31 mouse cellular contexts compared by ENCODE assay signal in the genomic region with DNA sequence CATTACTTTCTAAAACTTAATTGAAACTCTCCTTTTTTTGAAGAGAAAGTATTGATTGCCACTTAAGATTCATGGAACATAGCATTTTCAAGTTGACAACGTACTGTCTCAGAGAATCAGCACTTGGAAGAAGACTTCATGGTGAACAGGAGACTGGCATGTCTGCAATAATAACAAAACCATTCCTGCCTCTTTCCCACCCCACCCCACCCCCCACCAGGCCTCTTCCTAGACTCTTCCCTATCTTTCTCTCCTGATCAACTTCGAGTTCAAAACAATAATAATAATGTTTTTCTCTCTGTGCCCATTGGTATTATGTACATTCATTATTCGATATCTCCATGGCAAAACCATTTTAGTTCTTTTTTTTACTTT.
"Had no signal": no experiment of that assay in that cellular context is flagged by ENCODE, and none has a peak within 500 bp of the region (broad histone marks: within the 10 kb centered on the region; RNA-seq: fewer than 3 reads in every experiment).

No protein-coding gene starts in this region.

- ATAC-seq: liver, embryonic 12.5 days; liver, postnatal 0 days; lung, postnatal 0 days had no signal

- H3K27me3 ChIP-seq: limb, embryonic 12.5 days; limb, embryonic 13.5 days; limb, embryonic 15.5 days; liver, embryonic 12.5 days; liver, embryonic 13.5 days; liver, embryonic 15.5 days; lung, embryonic 15.5 days; megakaryocyte, embryonic 14.5 days; midbrain, embryonic 12.5 days; midbrain, embryonic 13.5 days; midbrain, embryonic 15.5 days; neural tube, embryonic 12.5 days; neural tube, embryonic 13.5 days had no signal

- DNase-seq: left cerebral cortex, postnatal 4 days; liver; liver, embryonic 13.5 days; liver, postnatal 0 days; lung, adult 18-20 months; lung, adult 2 months; lung, postnatal 10 days; lung, postnatal 14 days; lung, postnatal 36 days; lung, postnatal 4 days had no signal

- H3K27ac ChIP-seq: limb, embryonic 10.5 days; limb, embryonic 12.5 days; limb, embryonic 15.5 days; liver, embryonic 12.5 days; liver, embryonic 13.5 days; liver, embryonic 14.5 days; liver, embryonic 15.5 days; lung, embryonic 15.5 days; macrophage; midbrain, embryonic 10.5 days; midbrain, embryonic 12.5 days; midbrain, embryonic 13.5 days; midbrain, embryonic 15.5 days; neural tube, embryonic 12.5 days; neural tube, embryonic 13.5 days had no signal

- H3K9ac ChIP-seq: limb, embryonic 12.5 days; limb, embryonic 13.5 days; limb, embryonic 15.5 days; liver, embryonic 12.5 days; liver, embryonic 13.5 days; liver, embryonic 14.5 days; liver, embryonic 15.5 days; liver, postnatal 0 days; lung, embryonic 14.5 days; lung, embryonic 15.5 days; midbrain, embryonic 12.5 days; midbrain, embryonic 13.5 days; midbrain, embryonic 15.5 days; neural tube, embryonic 12.5 days; neural tube, embryonic 13.5 days had no signal

- H3K4me3 ChIP-seq: limb, embryonic 10.5 days; limb, embryonic 12.5 days; limb, embryonic 13.5 days; limb, embryonic 15.5 days; liver, embryonic 12.5 days; liver, embryonic 13.5 days; liver, embryonic 15.5 days; lung, embryonic 15.5 days; megakaryocyte, embryonic 14.5 days; midbrain, embryonic 10.5 days; midbrain, embryonic 12.5 days; midbrain, embryonic 13.5 days; midbrain, embryonic 15.5 days; myocyte; neural tube, embryonic 12.5 days; neural tube, embryonic 13.5 days had no signal

- H3K9me3 ChIP-seq: limb, embryonic 10.5 days; limb, embryonic 12.5 days; limb, embryonic 13.5 days; limb, embryonic 15.5 days; liver, embryonic 12.5 days; liver, embryonic 13.5 days; liver, embryonic 15.5 days; lung, embryonic 15.5 days; megakaryocyte, embryonic 14.5 days; midbrain, embryonic 10.5 days; midbrain, embryonic 12.5 days; midbrain, embryonic 13.5 days; midbrain, embryonic 15.5 days; neural tube, embryonic 12.5 days; neural tube, embryonic 13.5 days had no signal

- H3K36me3 ChIP-seq: limb, embryonic 10.5 days; limb, embryonic 12.5 days; limb, embryonic 13.5 days; limb, embryonic 15.5 days; liver, embryonic 12.5 days; liver, embryonic 13.5 days; liver, embryonic 15.5 days; lung, embryonic 15.5 days; midbrain, embryonic 10.5 days; midbrain, embryonic 12.5 days; midbrain, embryonic 13.5 days; midbrain, embryonic 15.5 days; neural tube, embryonic 12.5 days; neural tube, embryonic 13.5 days had no signal

- H3K4me2 ChIP-seq: limb, embryonic 12.5 days; limb, embryonic 15.5 days; liver, embryonic 11.5 days; liver, embryonic 12.5 days; liver, embryonic 13.5 days; liver, embryonic 15.5 days; lung, embryonic 14.5 days; lung, embryonic 15.5 days; midbrain, embryonic 11.5 days; midbrain, embryonic 12.5 days; midbrain, embryonic 13.5 days; midbrain, embryonic 15.5 days; neural tube, embryonic 12.5 days; neural tube, embryonic 13.5 days had no signal

- H3K4me1 ChIP-seq: limb, embryonic 10.5 days; liver, embryonic 12.5 days; liver, embryonic 13.5 days; liver, embryonic 15.5 days; lung, embryonic 15.5 days; megakaryocyte, embryonic 14.5 days; midbrain, embryonic 10.5 days; midbrain, embryonic 12.5 days; midbrain, embryonic 13.5 days; neural tube, embryonic 12.5 days; neural tube, embryonic 13.5 days had no signal
